8 mouse cellular contexts compared by ENCODE assay signal in genomic region chr9:78112770-78113537, GRCm38 (mm10). TPM values are rescaled to one million over a fixed set of nuclear protein-coding genes. Genes with fewer than 3 reads are reported as not detected.
A peak's percentile ranks its signal among the peaks of the same experiment; 100 is the strongest.
DNase-seq lines count a peak whose midpoint lies in the region; ATAC-seq lines count a peak whose summit lies in the region.

No protein-coding gene starts in this region.

- peak overlapping the region; percentile 90 for H3K27ac ChIP-seq in brown adipose tissue, adult 24 weeks (replicated peaks; ENCODE audit: low read depth, low read length)
- H3K27ac ChIP-seq in heart, embryonic 13.5 days (replicated peaks) = peak overlapping the region; percentile 94
- peak overlapping the region; percentile 86 for H3K27ac ChIP-seq in liver, embryonic 12.5 days

- H3K27me3 ChIP-seq in heart, embryonic 13.5 days (replicated peaks) = no peaks in the 10 kb centered on the region
- no peaks in the 10 kb centered on the region for H3K27me3 ChIP-seq in liver, embryonic 12.5 days (replicated peaks)
- no peaks in the 10 kb centered on the region for H3K27me3 ChIP-seq in splenic B cell, adult 2 months (ENCODE audit: control insufficient read depth, insufficient read depth, low read length, poor library complexity, severe bottlenecking)

- H3K4me2 ChIP-seq in heart, embryonic 13.5 days = peak overlapping the region; percentile 75
- H3K4me2 ChIP-seq in liver, embryonic 12.5 days = peak overlapping the region; percentile 86

- H3K4me3 ChIP-seq in brown adipose tissue, adult 24 weeks (ENCODE audit: insufficient read depth, low read depth, low read length) = peak overlapping the region; percentile 95
- H3K4me3 ChIP-seq in heart, embryonic 13.5 days = peak overlapping the region; percentile 76
- peak overlapping the region; percentile 82 for H3K4me3 ChIP-seq in liver, embryonic 12.5 days

- WGBS in heart, embryonic 13.5 days = 2% methylated on average over 47 of the region's 47 CpGs
- WGBS in liver, embryonic 12.5 days (ENCODE audit: insufficient replicate concordance) = 3% methylated on average over 47 of the region's 47 CpGs

- H3K36me3 ChIP-seq in heart, embryonic 13.5 days = 0 out of 2 replicates have a peak, but pooled peaks cover 8% of the 10 kb centered on the region
- no peaks in the 10 kb centered on the region for H3K36me3 ChIP-seq in liver, embryonic 12.5 days
- H3K36me3 ChIP-seq in splenic B cell, adult 2 months (ENCODE audit: control insufficient read depth, insufficient read depth, low read length, poor library complexity, severe bottlenecking) = no peaks in the 10 kb centered on the region

- peak; percentile 95 for DNase-seq in kidney, postnatal 10 days
- DNase-seq in naive thymus-derived CD4-positive, alpha-beta T cell, adult 2 months (ENCODE audit: low read depth) = peak; percentile 91
- DNase-seq in splenic B cell, adult 2 months (ENCODE audit: low read depth, low spot score) = peak; percentile 90

- peak; percentile 65 for ATAC-seq in CD4-positive, CD25-positive, alpha-beta regulatory T cell, adult 4 months
- ATAC-seq in erythroid progenitor cell, adult 5-6 weeks (replicated peaks; ENCODE audit: low FRiP score, poor library complexity, severe bottlenecking) = peak; percentile 84
- peak; percentile 67 for ATAC-seq in heart, embryonic 13.5 days (ENCODE audit: extremely low read depth, insufficient number of reproducible peaks, low FRiP score, low TSS enrichment)
- peak; percentile 65 for ATAC-seq in liver, embryonic 12.5 days

- H3K4me1 ChIP-seq in brown adipose tissue, adult 24 weeks (ENCODE audit: control insufficient read depth, insufficient read depth, insufficient read length, low read length) = peaks cover 15% of the 10 kb centered on the region
- peaks cover 47% of the 10 kb centered on the region for H3K4me1 ChIP-seq in heart, embryonic 13.5 days
- peaks cover 46% of the 10 kb centered on the region for H3K4me1 ChIP-seq in liver, embryonic 12.5 days

- H3K9me3 ChIP-seq in heart, embryonic 13.5 days = no peaks in the 10 kb centered on the region
- H3K9me3 ChIP-seq in liver, embryonic 12.5 days (replicated peaks) = no peaks in the 10 kb centered on the region

- H3K9ac ChIP-seq in heart, embryonic 13.5 days = peak overlapping the region; percentile 90
- peak overlapping the region; percentile 93 for H3K9ac ChIP-seq in liver, embryonic 12.5 days

RNA-seq across cellular contexts. Expression of gene Ick, which starts 4.0 kb away (rescaled TPM):
- 10 to 100 TPM in 1 of 2 experiments, 1 to 10 TPM in 1; 9.0 to 10.2 TPM for polyA plus RNA-seq in CD4-positive, CD25-positive, alpha-beta regulatory T cell, adult 4 months (2017; shearing (Covaris generic))
- polyA plus RNA-seq in brown adipose tissue, adult 24 weeks (2012; ENCODE audit: insufficient read depth, insufficient read length, missing spikeins) = 21.8 and 23.4 TPM in 2 replicates
- total RNA-seq in erythroid progenitor cell, adult 5-6 weeks (2015; ENCODE audit: low replicate concordance) = 2.1 and 12.3 TPM in 2 replicates
- total RNA-seq in erythroid progenitor cell, adult 5-6 weeks (2017; ENCODE audit: low replicate concordance) = 0.90 and 5.2 TPM in 2 replicates
- 14.0 and 14.9 TPM in 2 replicates for polyA plus RNA-seq in heart, embryonic 13.5 days (2015; fragmentation: Nextera tagmentation; extraction: Ambion mirVana)
- polyA plus RNA-seq in liver, embryonic 12.5 days (2016; fragmentation: Nextera tagmentation; extraction: Ambion mirVana) = 7.0 and 7.4 TPM in 2 replicates

RNA-seq across cellular contexts. Expression of gene Fbxo9, which starts 4.1 kb away (rescaled TPM):
- polyA plus RNA-seq in CD4-positive, CD25-positive, alpha-beta regulatory T cell, adult 4 months (2017; shearing (Covaris generic)) = 10 to 100 TPM; 25.4 to 29.3 TPM
- 66.7 and 70.2 TPM in 2 replicates for polyA plus RNA-seq in brown adipose tissue, adult 24 weeks (2012; ENCODE audit: insufficient read depth, insufficient read length, missing spikeins)
- total RNA-seq in erythroid progenitor cell, adult 5-6 weeks (2015; ENCODE audit: low replicate concordance) = 223 and 268 TPM in 2 replicates
- total RNA-seq in erythroid progenitor cell, adult 5-6 weeks (2017; ENCODE audit: low replicate concordance) = 169 and 259 TPM in 2 replicates
- polyA plus RNA-seq in heart, embryonic 13.5 days (2015; fragmentation: Nextera tagmentation; extraction: Ambion mirVana) = 39.6 and 39.7 TPM in 2 replicates
- 74.8 and 75.0 TPM in 2 replicates for polyA plus RNA-seq in liver, embryonic 12.5 days (2016; fragmentation: Nextera tagmentation; extraction: Ambion mirVana)

Comparison
In these comparisons a context has a peak if more than half of its experiments do, and no peak if none do; other contexts are left out.
1. Peak in every context shown above with its lines: DNase-seq, ATAC-seq, H3K4me3 ChIP-seq and H3K27ac ChIP-seq.